Mouse (Mus musculus) ES-CJ7 (cell line): ENCODE results near the gene Tubgcp3.
"Not testable (repeated sequence)": the region's sequence is repeated elsewhere in the genome, so short reads cannot be mapped to it uniquely, and the experiment has no call there.

Source experiments
- DNase-seq: peaks from one replicate; pipeline ENCODE4 v3.0.0; 2011; ENCODE audit warnings: low read depth, low spot score

Tubgcp3 gene

DNA sequence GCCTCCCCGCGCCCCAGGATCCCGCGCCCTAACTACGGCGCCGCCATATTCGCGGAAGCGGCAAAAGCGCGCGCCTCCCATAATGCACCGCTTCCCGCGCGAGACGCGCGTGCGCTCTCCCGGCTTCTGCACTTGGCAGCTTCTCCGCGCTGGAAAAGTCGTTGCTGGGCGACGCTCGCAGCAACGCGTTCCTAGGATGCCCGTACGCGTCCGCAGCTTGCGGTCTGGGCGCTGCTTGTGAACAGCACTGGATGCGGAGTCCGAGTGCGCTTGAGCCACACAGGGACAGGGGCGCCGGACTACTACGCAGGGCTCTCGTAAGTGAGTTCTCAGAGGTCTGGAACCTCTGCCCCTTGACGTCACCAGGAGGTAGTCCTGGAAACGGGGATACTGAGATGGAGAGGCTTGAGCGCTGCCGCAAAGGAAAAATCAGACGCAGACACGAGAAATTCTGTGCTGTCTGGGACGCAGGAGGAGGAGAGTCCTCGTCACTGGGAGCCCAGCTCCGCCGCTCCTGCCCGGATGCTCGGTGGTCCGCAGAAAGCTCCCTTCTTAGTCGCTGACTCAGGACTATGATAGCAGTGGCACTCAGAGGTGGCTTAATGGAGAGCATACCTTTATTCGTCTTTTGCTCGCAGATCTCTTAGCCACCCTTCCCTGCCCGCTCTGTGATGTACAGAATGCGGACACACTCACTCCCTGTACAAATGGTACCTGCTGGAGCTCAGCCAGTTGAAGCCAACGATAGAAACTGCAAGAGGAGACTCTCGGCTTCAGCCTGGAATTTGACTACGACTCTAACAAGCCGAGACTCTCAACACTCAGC lies at the start of gene Tubgcp3:
TSS of gene Tubgcp3 (minus strand) at position 193 of the 826 bp plus-strand sequence.
- DNase-seq: peak; percentile 94

DNA sequence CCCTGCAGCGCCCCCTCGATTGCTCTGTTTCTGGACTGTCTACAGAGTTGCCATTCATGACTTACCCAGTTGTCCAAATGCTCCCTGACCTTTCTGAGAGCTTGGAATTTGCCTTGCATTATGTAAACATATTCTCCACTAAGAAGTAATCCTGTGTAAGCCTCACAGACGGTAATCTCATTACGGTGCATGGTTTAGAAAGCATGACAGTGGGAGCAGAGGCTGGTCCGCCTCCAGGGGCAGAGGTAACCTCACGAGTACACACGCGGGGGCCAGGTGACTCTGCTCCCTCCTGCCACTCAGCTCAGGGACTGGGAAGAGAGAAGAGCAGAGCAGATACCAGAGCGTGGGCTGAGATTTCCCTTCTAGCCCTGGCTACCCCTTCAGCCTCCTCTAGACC lies 47.0 kb upstream of the Tubgcp3 start:
- DNase-seq: no peak

DNA sequence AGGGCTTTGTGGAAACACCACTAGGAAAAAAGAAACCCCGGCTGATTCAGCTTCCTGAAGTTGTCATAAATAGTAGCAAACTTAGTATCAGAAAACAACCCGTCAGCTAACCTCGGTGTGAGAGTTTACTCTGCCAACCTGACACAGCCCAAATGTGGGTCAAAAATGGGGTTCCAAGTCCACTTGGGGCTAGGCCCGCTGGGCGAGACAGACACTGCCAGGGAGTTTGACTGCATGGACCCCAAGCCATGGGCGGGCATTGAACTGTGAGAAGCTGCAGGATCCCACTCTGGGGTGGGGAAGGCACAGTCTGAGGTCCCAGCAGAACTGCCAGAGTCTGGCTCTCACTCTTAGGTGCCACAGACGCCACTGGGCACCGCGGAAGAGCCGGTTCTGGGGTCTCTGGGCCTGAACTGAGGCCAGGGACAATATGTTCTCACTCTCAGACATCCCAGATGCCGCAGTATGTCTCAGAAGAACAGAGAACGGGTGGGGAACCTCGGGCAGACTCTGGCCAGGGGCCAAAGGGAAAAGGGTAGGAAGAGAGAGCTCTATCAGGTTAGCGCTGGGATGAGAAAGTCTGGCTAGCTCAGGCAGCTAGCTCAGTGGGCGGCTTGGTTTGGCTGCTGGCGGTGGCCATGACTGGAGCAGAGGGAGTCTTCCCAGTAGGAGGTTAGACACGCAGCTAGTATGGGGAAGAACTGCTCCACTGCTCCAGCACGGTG lies 44.0 kb upstream of the Tubgcp3 start:
- no peak for DNase-seq

DNA sequence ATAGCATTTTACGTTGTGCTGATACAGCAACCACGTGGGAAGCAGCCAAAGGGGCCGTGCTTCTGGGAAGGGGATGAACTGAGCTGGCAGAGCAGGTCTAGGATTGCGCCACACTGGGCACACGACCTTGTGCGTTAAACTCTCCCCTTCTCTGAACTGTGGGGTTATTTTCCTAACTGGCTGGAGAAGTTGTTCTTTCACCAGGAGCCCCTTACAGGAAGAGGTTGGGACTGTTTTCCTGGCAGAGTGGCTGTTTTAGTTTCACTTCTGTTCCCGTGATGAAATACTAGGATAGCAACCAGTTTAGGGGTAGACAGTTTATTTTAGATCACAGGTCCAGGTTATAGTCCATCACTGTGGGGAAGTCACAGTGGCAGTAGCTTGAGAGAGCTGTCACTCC lies 39.6 kb upstream of the Tubgcp3 start:
- no peak for DNase-seq

DNA sequence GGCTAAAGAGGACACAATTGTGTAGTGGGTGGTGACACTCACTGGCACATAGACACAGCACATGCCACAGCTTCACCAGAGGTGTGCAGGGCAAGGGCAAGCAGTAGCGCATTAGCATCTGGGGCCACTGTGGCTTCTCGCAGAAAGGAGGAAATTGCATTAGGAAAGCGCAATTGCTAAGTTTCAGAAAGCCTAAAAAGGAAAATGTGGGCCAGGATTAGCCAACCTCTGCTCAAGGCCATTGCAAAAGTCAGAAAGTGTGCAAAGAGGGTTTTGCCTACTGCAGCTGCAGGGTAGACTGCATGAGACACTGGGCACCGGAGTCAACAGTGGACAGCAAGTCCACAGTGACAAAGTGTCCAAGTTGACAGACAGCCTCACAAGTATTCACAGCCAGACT lies 31.5 kb upstream of the Tubgcp3 start:
- no peak for DNase-seq

DNA sequence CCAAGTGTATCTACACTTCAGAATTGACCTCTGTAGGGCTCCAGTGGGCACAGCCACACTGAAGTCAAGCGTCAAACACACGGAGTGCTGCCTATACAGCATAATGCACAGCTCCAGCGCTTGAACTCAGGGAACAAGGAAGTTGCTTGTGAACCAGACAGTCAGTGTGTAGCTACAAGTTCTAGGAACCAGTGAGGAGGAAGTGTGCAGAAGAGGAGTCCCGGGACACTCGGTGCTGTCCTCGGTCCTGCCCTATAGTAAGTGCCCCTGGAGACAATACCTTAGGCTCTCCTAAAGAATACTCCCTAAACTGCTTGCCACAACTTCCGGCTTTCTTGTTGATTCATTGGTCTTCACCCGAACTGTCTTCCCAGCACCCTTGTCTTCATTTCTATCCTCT lies 30.2 kb upstream of the Tubgcp3 start:
- peak; percentile 22 for DNase-seq

DNA sequence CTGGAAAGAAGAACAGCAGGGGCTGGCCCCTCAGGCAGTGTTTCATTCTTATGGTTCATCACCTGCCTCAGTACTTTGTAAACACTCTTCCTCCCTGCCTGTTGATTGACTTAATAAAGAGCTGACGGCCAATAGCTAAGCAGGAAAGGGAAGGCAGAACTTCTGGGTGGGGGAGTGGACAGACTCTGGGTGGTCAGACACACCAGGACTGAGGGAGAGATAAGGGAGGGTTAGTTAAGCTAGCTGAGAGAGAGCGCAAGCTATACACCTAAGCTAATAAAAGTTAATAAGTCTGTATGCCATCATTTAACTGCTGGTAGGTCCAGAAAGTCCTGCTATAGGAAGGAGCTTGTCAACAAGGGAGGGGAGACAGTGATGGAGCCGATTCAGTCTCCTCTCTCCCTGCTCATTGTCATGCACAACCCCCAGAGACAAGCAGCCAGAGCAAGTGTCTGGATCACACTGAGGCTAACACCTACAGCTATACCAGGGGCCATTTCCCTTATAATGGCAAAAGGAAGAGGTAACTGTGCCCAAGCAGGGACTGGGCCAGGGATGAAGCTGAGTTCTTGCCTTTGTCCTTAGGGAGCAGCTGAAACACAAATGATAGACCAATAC lies 26.7 kb upstream of the Tubgcp3 start:
- DNase-seq: peak; percentile 31

DNA sequence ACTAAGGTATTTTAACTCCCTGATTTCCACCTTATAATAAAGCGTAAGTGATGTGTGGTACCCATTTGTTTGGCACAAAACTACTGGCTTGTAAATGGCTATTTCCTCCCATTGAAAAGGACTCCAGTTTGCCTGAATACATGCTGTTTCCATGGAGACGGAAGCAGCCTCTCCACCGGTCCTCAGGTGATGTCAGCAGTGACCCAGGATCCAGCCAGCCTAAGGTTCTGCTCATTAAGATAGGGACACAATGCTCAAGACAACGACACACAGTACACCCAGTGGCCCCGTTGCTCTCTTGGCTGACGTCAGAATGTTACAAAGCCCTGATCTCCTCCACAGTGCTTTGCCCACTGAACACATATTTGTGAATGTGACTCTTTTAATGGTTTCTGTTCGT lies 16.8 kb upstream of the Tubgcp3 start:
- DNase-seq: no peak

DNA sequence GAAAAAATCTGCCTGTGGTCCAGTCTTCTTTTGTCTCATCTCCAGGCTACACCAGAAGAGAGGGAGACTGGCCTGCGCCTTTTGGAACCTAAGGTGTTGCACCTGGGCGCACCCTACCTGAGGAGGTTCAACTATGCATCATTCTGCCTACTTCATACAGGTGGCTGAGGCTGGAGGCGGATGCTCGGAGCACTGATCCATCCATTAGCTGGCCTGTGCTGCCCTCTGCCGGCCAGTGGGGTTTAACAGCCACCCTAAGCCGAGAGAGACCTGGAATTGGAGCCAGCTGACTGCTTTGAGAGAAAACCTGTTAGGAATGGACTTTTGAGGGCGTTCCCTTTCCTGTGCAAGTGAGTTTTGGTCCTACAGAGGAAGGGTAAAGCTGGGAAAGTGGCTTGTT lies 5.5 kb upstream of the Tubgcp3 start:
- peak; percentile 80 for DNase-seq

DNA sequence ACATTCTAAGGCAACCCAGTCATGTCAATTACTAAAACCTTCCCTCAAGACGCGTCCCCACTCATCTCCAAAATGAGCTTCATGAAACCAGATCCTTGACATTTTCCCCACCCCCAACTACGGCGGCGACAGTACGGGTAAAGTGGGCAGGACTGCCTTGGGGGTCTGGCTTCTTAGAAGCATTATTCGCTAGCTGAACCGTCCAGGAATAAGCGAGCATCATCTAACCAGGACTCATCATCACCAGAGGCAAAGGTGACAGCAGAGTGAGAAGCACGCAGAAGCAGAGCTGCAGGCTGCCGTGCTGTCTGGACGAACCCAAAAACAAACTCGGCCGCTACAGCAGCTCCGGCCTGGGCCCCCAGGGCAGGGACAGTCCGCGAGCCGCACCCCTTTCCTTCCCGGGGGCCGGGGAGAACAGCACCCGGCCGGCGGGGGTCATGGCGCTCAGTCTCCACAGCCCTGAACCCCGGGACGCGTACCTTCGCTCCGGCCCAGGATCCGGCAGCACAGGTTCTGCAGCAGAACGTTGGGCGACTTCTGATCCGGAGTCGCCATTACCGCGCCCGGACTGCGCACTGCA lies 484 bp downstream of the Tubgcp3 start:
- peak; percentile 35 for DNase-seq

DNA sequence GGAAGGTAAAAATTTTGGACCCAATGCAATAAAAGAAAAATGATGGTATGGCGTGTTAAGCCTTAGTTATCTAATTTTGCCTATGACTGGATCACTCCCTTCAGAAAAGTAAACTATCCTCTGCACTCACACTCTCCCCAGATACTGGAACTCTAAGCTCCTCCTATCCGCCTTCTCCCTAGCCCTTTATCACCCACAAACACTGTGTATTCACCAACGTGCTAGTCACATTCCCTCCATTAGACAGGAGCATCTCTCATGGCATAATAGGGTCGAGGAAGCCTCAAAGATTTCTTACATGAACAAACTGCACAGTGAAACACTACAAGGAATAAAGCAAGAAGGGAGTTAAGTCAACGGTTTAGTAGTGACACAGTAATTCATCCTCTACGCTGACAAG lies 1.1 kb downstream of the Tubgcp3 start:
- DNase-seq: no peak

DNA sequence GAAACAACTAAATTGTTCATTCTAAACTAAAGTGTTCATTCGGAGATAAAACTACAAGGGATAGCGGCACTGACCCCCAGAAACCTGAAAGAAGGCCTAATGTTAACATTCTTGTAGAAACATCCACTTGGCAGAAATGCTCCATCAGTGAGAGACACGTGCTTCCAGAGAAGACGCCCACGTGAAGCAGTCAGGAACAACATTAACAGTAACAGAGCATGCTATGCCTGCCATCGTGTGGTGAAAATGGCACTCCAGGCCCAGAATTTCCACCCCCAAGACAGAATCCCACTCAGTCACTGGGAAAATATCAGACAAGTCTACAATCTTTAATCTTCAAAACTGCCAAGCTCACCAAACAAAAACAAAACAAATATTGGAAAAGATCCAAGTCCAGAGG lies 3.2 kb downstream of the Tubgcp3 start:
- DNase-seq: no peak

DNA sequence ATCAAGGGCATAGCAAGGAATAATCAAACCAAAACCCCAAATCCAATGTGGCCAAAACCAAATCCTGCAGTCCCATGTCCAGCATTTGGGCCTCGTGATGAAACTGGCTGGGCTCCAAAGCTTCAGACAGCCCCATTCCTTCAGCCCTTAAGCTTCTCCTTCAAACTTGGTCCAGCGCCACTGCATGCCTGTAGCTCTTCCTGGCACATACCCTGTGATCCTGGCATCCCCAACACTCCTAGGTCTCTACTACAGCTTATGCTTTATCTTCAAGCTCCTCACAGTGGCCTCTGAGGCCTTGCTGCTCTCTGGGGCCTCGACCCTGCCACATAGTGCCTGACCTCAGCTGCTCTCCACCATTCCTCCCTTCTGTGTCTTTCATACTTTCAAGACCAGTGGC lies 5.5 kb downstream of the Tubgcp3 start:
- not testable (repeated sequence) for DNase-seq

DNA sequence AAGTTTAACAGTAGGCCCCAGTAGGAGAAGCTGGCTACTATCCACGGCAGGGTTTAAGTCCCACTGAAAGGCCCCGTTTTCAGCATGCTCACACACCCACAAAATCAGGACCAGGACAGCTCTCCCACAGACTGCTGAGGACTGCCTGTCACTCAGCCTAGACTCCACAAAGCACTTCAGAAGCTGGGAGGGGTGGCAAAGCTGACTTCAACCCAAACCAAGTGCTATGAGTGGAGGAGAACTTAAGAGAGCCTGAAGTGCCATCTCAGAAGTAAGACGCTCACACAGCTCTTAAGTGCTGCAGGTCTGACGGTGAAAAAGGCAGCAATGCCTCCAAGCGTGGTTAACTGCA lies 9.0 kb downstream of the Tubgcp3 start:
- no peak for DNase-seq

DNA sequence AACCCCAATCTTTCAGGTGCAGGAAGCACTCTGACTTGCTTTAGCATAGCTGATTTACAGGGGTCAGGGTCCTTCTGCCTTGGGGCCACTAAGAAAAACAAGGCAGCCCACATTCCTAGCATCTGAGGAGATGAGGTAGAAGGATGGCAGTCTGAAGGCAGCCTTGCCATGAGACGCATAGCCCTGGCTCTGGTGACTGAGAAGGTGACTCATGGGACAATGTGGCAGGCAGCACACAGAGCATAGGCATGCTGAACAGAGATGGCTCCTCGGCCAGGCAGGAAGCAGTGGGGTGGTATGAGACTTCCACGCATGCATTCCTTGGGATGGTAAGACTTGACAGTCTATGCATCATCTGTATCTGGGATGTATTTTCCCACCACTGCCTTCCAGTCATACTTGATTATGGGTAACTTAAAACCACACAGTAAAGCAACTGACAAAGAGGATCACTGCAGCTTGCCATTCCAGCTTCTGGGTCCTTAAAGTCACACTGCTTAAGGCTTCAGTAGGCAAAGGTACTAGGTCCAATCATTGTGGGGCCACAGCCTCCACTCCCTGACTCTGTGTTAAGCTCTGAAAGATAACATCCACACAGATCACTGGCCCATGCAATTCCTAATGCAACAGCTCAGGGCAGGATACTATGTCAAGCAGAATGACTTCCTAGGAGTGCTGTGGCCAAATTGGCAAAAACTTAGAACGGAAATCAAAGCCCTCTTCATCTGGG lies 9.5 kb downstream of the Tubgcp3 start:
- no peak for DNase-seq

DNA sequence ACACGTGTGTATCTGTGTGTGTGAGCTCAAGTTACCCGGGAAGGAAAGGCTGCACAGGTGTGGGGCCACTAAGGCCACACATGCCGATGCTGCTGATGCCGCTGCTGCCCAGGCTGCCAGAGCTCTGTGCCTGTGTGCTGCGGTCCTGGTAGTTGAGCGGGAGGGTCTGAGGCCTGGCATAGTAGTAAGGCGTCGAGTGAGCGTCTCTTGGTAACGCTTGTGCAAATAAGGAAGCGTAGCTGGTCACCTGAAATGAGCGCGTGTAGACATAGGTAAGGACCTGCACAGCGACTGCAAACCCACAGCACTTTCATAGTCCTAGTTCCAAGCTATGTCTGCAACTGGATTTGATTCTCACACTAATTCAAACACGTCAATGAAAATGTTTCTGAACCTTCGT lies 14.6 kb downstream of the Tubgcp3 start:
- DNase-seq: no peak

DNA sequence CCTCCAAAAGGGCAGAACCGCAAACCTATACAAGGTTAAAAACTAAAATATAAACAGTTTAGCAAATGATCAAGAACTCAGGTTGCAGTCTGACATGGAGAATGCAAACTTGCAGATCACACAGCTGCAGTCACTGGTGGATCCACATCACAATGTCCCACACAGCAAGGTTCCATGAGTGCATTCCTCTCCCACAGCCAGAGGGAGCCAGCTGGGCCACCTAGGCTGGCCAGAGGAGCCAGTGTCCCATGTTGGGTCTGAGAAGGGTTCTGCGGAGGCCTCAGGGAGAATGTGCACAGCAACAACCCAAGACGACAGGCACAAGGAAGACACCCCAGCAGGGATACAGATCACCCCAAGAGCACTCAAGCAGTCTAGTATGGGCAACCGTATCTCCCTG lies 20.8 kb downstream of the Tubgcp3 start:
- DNase-seq: no peak

DNA sequence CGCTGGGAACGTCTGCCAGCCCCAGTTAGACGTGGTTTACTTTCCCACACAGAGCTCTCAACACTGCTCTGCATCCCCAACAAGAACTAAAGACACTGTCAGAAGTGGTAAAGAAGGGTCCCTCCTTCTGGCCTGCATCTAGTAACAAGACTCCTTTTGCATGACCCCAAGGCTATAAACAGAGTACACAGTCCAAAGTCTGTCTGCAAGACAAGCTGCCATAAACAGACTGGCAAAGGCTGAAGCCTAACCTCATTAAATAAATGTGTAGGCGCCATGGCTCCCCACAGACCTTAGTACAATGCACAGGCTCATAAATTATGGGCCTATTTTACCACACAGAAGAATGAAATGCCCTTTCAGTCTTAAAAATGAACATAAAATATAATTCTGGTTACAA lies 21.6 kb downstream of the Tubgcp3 start:
- no peak for DNase-seq

DNA sequence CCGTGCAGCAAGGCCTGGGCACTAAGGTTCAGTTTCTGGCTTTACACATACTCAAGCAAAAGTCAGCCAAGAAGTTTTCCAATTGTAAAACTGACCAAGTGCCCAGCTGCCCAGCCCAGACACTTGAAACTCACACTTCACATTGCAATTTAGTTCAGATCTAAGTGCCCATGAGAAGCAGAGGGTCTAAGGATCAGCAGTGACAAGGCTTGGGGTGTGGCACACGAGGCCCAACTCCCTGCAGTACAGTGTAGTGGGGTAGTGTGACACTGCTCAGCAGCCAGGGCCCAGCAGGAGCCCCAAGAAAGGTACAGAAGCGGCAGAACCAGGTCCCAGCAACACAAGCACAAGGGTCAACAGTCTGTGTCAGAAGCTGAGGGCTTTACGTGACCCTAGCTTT lies 23.1 kb downstream of the Tubgcp3 start:
- no peak for DNase-seq

DNA sequence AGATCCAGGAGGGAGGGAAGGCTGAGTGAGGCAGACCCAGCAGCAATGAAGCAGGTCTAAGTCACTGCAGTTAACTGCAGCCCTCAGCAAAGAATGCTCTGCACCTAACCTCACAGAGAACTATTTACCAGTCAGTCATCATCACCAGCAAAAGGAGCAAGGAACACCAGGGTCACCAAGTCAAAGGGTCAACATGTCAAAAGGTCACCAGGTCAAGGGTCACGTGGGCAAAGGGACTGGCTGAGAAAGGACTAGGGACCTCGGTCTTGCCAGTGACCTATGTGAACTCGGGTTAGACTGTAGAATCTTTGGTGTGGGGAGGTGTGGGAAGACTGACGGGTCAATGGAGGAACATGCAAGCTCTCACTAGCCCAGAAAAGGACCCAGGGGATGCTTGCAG lies 25.5 kb downstream of the Tubgcp3 start:
- no peak for DNase-seq

DNA sequence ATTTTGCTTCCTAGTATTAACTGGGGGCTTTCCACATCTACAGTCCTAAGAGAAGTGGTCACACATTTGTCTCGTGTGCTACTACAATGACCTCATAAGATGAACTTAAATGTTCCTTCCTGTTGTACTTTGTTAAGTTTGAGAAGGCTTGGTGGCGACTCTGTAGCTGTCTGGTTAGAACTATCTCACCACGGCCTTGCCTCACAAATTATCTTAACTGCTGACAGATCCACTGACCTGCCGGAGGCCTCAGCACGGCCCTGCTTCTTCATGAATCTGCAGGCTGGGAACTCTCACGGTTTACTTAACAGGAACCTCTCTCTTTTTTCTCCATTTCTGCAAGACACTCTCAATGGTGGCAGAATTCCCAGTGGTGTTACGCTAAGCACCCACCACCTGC lies 27.2 kb downstream of the Tubgcp3 start:
- no peak for DNase-seq

DNA sequence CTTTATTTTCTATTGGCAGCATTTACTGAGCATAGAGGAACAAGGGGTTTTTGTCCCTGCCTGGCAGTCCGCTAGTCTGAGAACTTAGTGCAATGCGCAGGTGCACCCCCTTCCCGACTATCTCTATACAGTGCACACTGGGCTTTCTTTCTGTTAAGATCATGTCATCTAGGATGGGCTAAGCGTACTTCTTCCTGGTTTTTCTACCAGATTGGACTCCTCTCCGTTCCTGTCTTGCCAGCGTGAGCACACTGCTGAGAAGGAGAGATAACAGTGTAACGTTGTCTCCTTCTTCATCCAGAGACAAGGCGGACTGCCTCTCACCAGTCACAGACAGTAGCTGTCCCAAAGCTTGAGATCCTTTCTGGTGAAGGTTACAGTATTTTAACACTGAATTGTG lies 27.7 kb downstream of the Tubgcp3 start:
- no peak for DNase-seq
